Mouse (Mus musculus) ES-E14 (cell line): Measurements from ENCODE around the gene Thrb.

Experiments used
- CHD2 ChIP-seq: IDR thresholded peaks from 2 replicates; pipeline ENCODE4 v1.6.1; 2014; ENCODE audit warnings: mild to moderate bottlenecking, low read depth, low read length, inconsistent platforms
- HCFC1 ChIP-seq: IDR thresholded peaks from 2 replicates; pipeline ENCODE4 v1.6.1; 2012; ENCODE audit warnings: low read length, inconsistent platforms, borderline replicate concordance; ENCODE audit not compliant: insufficient read depth
- MAFK ChIP-seq: IDR thresholded peaks from 2 replicates; pipeline ENCODE4 v1.6.1; 2014; ENCODE audit warnings: mild to moderate bottlenecking, low read depth, low read length, inconsistent platforms; ENCODE audit not compliant: insufficient read depth
- ZC3H11A ChIP-seq: IDR thresholded peaks from 2 replicates; pipeline ENCODE4 v1.6.1; 2012; ENCODE audit warnings: low read depth, mild to moderate bottlenecking, inconsistent platforms, low read length, borderline replicate concordance
- ZNF384 ChIP-seq: IDR thresholded peaks from 2 replicates; pipeline ENCODE4 v1.6.1; 2012; ENCODE audit warnings: low read depth, low read length, inconsistent platforms

DNA sequence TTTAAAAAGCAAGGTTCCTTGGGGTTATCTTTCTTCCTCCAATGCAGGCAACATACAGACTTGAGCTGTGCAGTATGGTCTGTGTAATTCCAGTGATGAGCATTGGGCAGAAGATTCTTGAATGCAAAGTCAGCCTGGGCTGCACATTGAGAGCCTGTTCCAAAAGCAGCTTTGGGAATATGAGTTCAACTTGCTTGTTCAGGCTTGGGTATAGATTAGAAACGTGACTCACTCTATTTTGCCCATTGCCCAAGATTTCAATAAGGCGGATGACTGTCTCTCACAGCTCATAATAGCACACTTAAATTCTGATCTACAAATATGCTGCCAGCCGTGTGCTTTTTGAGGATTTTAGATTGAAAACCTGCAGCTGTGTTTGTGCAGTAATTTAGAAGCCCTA, 18.3 kb upstream of the Thrb start:
- TF ChIP-seq ZNF384 (no peak), CHD2 (no peak), HCFC1 (no peak), ZC3H11A (no peak), MAFK (no peak)
